Mouse (Mus musculus) erythroblast, adult 5-6 weeks (primary cell): Measurements from ENCODE around the gene Enoph1. TPM values are rescaled to one million over a fixed set of nuclear protein-coding genes. Genes with fewer than 3 reads are reported as not detected.

ENCODE experiments used
- ATAC-seq: replicated peaks from 2 replicates; pipeline ENCODE4 v1.8.0; 2016; ENCODE audit warnings: moderate number of reproducible peaks, mild to moderate bottlenecking, moderate TSS enrichment, inconsistent platforms; ENCODE audit not compliant: poor library complexity, low FRiP score, severe bottlenecking
- total RNA-seq, 2 experiments: library from RNA; stranded (forward) in 1 of 2; stranded (reverse) in 1 of 2; fragments of 150-400 nt in 1 of 2; fragments of 200-764, 138-1000 nt in 1 of 2; gene quantifications; 2 replicates each; pipeline versions ENCODE4 v1.2.3 to v1.2.4; 2015 to 2017; ENCODE audit warnings: low replicate concordance in 2 of 2

The Enoph1 gene
- total RNA-seq (2015; ENCODE audit: low replicate concordance), result 8.4 and 11.5 TPM in 2 replicates
- total RNA-seq (2017; ENCODE audit: low replicate concordance), result 3.8 and 7.2 TPM in 2 replicates

DNA sequence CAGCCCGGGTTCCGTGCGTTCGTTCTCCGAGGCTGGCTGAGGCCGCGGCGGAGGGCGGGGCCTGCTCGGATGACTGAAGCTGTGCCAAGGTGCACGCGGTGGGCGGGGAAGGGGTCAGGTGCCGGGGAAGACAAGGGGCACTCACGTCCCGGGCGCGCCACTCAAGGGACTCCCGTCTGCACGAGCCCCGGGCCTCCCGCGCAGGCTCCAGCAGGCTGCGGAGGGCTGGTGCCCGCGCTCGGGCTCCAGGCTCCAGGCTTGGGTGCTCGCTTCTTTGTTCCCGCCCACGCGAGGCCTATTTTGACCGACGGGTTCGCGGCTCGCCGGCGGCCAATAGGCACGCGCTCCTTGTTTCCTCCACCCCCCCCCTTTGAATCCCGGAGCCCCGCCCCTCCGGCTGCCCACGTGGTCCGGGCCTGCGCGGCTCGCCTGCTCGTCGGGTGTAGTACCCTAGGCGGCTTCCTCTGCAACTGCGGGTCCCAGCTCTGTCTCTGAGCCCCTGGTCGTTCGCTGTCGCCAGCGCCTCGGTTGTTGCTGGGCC is at the start of gene Enoph1, which contains the start of gene Hnrnpdl:
TSS of gene Enoph1 (plus strand) at position 384 of the 541 bp plus-strand sequence.
TSS of gene Hnrnpdl (minus strand) at position 63 of the 541 bp plus-strand sequence.
- ATAC-seq, result peak; percentile 76

DNA sequence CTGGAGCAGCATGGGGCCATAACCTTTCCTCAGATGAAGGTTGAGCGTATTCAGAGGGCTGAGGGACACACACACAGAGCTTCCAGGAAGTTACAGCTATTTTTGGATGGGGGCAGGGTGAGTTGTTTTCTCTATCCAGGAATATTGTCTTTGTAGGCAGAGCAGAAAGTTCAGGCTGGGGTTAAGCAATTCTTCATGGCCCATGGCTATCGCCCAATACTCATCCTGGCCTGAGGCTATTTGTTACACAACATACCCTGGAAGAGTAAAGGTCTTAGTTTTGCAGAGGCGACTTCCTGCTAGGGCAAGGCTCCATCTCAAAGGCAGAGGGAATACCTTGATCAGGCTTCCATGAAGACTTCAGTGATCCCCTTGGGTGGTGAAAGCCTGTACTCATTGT is 45.6 kb upstream of the Enoph1 start:
- no peak for ATAC-seq

GRCm38 (mm10) chr5:99994680-99995079 is 45.1 kb upstream of the Enoph1 start:
- no peak for ATAC-seq

GRCm38 (mm10) chr5:100000048-100000447 is 39.7 kb upstream of the Enoph1 start:
- ATAC-seq, result no peak

DNA sequence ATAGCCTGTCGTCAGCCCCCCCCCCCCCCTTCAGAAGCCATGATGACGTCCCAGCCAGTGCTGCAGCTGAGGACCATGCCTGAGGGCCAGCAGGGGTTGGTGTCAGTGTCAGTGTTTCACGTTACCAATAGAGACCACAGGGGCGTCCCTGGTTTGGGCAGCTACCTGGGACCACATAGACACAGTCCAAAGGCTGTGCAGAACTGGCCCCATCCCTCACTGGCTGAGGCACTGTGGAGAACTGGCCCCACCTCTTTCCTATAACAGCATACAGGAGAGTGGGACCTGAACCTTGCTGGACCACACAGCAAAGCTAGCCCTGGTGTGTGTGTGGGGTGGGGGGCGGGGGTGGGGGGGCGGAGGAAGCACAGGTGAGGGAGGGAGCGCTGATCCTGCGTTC is 39.3 kb upstream of the Enoph1 start:
- ATAC-seq, result no peak

- ATAC-seq, result no peak
Measured at GRCm38 (mm10) chr5:100003895-100004294, 35.9 kb upstream of the Enoph1 start.

GRCm38 (mm10) chr5:100005431-100005830 is 34.4 kb upstream of the Enoph1 start:
- ATAC-seq, result peak; percentile 52; the same call in 1 of the 2 replicates

- no peak for ATAC-seq
Measured at GRCm38 (mm10) chr5:100005896-100006295, 33.9 kb upstream of the Enoph1 start.

- 0 out of 2 replicates have a peak, but pooled peaks have one; percentile 22 for ATAC-seq
Measured at GRCm38 (mm10) chr5:100006324-100007039, 33.3 kb upstream of the Enoph1 start.

GRCm38 (mm10) chr5:100007040-100007375 is 32.8 kb upstream of the Enoph1 start:
- ATAC-seq, result 0 out of 2 replicates have a peak, but pooled peaks have one; percentile 43

DNA sequence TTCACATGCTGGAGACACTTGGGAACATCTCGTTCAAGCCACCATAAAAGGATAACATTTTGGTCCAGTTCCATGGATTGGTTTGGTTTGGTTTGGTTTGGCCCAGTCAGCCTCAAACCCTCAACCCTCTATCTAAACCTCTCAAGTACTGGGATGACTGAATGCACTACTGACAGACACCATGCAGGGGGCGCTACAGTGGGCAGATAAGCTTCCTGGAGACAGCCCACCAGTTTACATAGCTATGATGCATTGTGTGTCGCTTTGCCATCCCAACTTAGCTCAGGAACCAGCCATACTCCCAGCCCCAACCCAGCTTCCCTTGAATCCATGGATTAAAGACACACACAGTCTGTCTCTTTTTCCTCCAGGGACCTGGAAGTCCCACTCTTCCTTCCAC is 31.3 kb upstream of the Enoph1 start:
- no peak for ATAC-seq

- no peak for ATAC-seq
Measured at GRCm38 (mm10) chr5:100012599-100012998, 27.2 kb upstream of the Enoph1 start.

DNA sequence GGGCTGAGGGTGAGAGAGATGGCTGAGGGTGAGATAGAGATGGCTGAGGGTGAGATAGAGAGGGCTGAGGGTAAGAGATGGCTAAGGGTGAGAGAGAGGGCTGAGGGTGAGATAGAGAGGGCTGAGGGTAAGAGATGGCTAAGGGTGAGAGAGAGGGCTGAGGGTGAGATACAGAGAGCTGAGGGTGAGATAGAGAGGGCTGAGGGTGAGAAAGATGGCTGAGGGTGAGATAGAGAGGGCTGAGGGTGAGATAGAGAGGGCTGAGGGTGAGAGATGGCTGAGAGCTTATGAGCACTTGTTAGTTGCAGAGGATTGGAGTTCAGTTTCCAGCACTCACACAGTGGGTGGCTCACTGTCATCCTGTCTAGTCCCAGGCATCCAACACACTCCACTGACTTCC is 19.7 kb upstream of the Enoph1 start:
- no peak for ATAC-seq

- ATAC-seq, result no peak
Measured at GRCm38 (mm10) chr5:100024403-100024802, 15.4 kb upstream of the Enoph1 start.

- no peak for ATAC-seq
Measured at GRCm38 (mm10) chr5:100024868-100025267, 14.9 kb upstream of the Enoph1 start.

DNA sequence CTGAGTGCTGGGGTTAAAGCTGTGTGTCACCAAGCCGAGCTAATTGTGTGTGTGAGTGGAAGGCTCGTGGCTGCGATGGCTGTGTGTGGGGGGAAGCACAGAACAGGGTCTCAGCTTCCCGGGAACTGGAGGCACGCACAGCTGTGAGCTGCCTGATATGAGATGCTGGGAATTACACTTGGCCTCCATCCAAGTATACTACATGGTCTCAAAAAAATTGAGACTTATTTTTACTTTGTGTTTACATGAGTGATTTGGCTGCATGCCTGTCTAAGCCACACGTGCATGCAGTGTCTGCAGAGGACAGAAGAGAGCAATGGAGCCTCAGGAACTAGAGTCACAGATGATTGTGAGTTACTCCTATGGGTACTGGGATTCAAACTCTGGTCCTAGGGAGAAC is 9.7 kb upstream of the Enoph1 start:
- ATAC-seq, result no peak

DNA sequence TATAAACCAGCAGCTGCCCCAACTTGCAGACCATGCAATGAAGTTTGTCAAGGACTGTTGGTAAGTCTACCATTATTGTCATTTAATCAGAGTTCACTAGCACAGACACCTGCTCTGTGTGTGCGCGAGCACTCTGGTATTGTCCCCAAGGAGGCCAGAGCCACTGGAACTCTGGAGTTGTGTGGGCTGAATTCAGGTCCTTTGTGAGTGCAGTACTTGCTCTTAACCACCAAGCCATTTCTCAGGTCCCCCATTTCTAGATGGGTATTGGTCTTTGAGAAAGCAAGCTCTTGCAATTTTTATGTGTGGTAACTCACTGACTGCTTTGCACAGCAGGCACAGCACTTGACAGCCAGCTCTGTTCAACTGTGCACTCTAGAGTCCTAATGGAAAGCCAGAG is 7.7 kb upstream of the Enoph1 start:
- no peak for ATAC-seq

DNA sequence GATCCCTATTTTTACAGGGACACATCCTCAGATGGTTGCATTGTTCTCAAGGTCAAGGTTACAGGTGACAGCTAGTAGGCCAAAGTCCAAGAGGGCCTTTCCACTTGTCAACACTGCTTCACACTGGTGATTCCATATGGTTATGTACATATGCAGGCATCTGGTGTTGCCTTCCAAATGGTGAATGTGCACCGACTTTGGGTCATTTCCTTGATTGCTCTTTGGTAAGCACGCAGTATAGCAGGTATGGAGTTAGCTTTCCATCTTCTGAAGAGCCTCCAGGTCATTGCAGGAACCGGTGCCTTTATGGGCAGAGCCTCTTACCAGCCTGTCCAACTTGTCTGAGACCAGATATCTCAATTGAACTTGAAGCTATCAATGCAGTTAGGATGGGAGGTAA is 7.1 kb upstream of the Enoph1 start:
- ATAC-seq, result no peak

GRCm38 (mm10) chr5:100035950-100036349 is 3.8 kb upstream of the Enoph1 start:
- ATAC-seq, result no peak

DNA sequence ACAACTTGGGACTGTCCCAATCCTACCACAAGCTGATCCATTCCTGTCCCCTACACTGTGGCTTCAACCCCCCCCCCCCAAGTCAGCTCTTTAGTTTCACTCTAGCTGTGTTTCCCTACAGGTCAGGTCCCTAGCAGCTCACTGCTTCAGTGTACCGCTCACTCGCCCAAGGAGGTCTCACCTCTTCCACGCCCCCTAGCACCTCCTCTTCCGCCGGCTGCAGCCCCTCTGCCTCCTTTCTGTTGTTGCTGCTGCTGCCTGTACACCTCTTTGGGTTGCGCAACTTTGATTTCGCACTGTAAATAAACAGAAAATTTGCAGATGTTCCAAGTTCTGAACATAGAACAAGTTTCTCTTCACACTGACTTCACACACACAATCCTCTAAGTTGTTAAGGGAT is 3.1 kb upstream of the Enoph1 start:
- ATAC-seq, result no peak

GRCm38 (mm10) chr5:100037965-100038713 is 1.6 kb upstream of the Enoph1 start:
- ATAC-seq, result peak; percentile 68
